Mouse (Mus musculus) adrenal gland, postnatal 36 days (tissue): ENCODE measurements around the gene Rab39b. TPM values are rescaled to one million over a fixed set of nuclear protein-coding genes. Genes with fewer than 3 reads are reported as not detected.
A peak's percentile ranks its signal among the peaks of the same experiment; 100 is the strongest.

Experiments
- DNase-seq, 2 experiments: peaks; one replicate each; pipeline ENCODE4 v3.0.0; 2021; ENCODE audit warnings: mixed read lengths in 1 of 2
- long read RNA-seq, 2 experiments: library from polyadenylated mRNA; stranded (forward); transcript quantifications; one replicate each; pipeline ENCODE4 v2.0.0; 2021; ENCODE audit warnings: borderline sequencing depth in 2 of 2
- total RNA-seq, 2 experiments: library from RNA; stranded (reverse); gene quantifications; 2 replicates each; pipeline ENCODE4 v1.2.3; 2021

Gene Rab39b
- total RNA-seq, result 1 to 10 TPM; 1.0 to 1.7 TPM
- long read RNA-seq, experiment 1, result 0 reads
- long read RNA-seq, experiment 2, partial matches to known transcripts, result 0 of 1 reads
- long read RNA-seq, experiment 2, other reads (novel, unspliced or antisense), result 0 of 1 reads

DNA sequence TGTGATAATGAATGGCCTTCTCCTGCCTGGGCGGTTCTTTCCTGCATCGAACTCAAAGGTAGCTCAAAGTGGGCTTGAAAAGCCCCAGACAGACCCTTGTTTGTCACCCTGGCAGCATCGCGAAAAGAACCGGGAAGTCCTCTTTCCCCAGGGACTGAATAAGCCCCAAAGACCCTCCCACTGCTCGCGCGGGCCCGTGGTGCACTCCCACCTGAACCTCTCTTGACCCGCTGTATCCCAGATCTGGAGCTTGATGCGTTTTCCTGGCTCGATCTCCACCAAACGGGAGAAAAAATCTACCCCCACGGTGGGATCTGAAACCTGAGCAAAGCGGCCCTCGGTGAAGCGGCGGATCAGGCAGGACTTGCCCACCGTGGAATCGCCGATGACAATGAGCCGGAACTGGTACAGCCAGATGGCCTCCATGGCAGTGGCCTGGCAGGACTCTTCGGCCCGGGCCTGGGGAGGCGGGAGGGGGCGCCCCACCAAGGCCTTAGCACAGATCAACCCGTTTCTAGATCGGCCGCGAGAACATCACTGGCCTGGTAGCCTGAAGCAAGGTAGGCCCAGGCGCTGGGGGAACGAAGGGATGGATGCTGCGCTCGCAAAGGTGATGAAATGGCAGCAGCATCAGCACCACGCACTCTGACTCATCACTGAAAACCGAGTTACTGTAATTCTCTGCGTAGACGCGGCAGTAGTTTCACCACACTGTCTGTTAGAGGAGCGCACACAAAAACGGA is at the start of gene Rab39b:
Gene Rab39b (minus strand): TSS at position 650 of the 743 bp plus-strand sequence.
- DNase-seq, result peak; percentile 4 to 12

DNA sequence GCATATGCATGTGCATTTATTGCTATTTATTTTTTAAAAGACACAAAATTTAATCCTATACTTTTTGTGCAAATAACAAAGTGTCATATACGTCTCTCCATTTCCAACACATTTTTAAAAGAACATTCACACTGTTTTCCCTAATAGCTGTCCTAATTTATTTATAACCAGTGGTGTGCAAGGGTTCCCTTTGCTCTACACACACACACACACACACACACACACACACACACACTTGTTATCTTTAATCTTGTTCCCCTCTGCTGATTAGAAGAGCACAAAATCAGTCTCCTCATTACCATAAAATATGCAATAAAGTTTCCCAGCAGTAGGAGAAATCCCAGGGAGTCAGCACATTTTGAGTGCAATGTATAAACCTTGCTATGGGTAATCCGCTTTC is 508 bp upstream of the Rab39b start:
- DNase-seq, result no peak

Other genes starting within 250 kb of the Rab39b start
- gene Fundc2, start 195.8 kb downstream of the Rab39b start, total RNA-seq, result 10 to 100 TPM; 90.5 to 98.6 TPM
- 10 to 100 TPM in 1 of 2 experiments, 1 to 10 TPM in 1; 8.2 to 10.4 TPM for gene F8, start 195.6 kb downstream of the Rab39b start, total RNA-seq
- gene Cmc4, start 161.6 kb downstream of the Rab39b start, total RNA-seq, result 10 to 100 TPM; 10.3 to 10.7 TPM
- gene Mtcp1, start 161.6 kb downstream of the Rab39b start, total RNA-seq, result 1 to 10 TPM; 8.7 to 9.2 TPM
- gene Brcc3, start 161.6 kb downstream of the Rab39b start, total RNA-seq, result 10 to 100 TPM; 29.9 to 34.3 TPM
- 10 to 100 TPM; 44.7 to 48.8 TPM for gene Vbp1, start 63.9 kb downstream of the Rab39b start, total RNA-seq